Mouse (Mus musculus) mouse trophoblast stem cell (cell line): ENCODE results near the gene Tmem135.

Experiments
- in situ Hi-C, 2 experiments: fragments of 300-500 bp; cut with MseI, MboI; formaldehyde crosslinking; loops; 2 replicates in 1 of 2; 3 replicates in 1 of 2; pipeline ENCODE4 v1.15.1; 2025

The Tmem135 gene

DNA sequence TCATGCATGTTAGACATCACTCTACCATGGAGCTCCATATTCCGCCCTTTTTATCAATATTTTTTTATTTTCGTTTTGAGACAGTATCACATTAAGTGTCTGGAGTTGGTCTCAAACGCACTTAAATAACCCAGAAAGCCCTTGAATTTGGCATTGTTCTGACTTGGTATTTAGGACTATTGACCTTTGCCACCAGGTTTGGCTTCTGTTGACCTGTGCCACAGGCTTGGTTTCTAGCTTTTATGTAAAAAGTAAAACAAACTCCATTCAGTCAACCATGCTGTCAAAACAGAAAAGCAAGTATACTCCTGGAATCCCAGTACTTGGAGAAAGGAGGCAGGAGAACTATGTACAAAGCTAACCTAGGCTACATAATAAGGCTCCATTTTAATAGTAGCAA, 12.7 kb downstream of the Tmem135 start:
- in situ Hi-C loops, result loop anchor here in 1 of 2 experiments (10.0 kb wide), 1 partner anchor 226 kb away; no protein-coding TSS in a partner anchor

DNA sequence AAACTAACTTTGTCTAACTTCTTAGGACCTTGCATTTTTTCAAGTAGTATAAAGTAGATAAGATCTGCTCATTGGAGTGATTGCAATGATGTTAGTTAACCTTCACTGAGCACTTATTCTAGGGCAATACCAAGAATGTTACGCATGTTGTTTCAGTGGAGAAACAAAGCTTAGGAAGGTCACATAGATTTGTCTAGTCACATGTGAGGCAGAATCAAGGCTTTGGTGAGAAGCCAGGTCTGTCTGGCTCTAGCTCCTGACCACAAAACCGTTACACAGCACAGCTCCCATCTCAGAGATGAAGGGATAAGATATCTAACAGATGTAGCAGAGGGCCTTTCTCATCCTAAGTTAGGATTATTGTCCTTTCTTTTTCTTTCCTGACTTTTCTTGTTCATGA, 13.4 kb downstream of the Tmem135 start:
- in situ Hi-C loops, result loop anchor here in 1 of 2 experiments (10.0 kb wide), 1 partner anchor 226 kb away; no protein-coding TSS in a partner anchor

DNA sequence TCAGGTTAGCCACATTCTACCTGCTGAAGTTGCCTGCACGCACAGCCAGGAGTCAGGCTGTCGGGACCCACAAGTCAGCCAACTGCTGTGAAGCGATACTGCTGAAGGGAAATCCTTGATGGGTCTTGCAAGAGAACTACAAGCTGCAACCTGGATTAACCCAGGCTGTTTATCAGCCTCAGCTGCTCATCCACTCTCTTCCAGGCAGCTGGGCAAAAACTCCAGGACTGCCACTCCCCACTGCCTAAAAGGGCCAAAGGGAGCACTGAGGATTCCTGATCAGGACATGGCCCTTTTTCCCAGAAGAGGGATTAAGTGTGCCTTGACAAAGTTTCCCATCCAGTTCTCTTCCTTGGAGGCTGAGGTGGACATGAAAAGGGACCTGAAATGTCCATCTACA, 15.0 kb downstream of the Tmem135 start:
- in situ Hi-C loops, result no loop called here

DNA sequence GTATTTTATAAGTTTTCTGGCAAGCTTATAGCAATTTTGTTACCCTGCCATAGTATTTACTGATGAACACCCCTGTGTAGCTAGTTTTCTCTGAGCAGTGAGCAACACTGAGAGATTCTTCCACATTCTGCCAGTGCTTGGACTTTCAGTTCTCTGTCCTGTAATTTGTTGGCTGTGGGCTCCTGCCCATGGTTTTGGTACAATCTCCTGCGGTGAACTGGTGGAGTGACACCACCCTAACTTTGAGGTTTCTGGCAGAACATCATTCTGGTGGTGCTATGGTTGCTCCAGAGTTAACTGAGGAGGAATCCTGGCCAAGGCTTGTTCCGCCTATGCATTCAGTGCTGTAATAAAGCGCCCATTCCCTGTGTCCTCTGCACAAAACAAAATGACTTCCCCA, 21.1 kb downstream of the Tmem135 start:
- in situ Hi-C loops, result no loop called here

GRCm38 (mm10) chr7:89380935-89381705, 22.9 kb downstream of the Tmem135 start:
- in situ Hi-C loops, result no loop called here

- in situ Hi-C loops, result no loop called here
Measured at GRCm38 (mm10) chr7:89371623-89372295, 32.3 kb downstream of the Tmem135 start.

DNA sequence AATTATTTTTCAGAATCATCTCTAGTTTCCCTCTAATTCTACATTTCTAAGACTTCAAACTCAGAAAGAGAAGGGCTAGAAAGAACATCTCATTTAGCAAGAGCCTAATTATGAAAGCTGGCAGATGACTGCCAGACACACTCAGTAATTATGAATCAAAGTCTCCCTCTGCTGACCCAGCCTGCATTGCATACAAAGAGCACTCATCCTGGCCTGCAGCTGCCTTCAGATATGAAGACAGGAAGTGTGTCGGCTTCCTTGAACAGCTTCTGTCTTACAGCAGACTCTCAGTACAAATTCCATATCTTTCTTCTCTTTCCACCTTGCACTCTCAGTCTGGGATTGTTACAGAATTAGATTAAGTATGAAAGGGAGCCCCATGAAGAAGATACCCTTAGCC, 33.1 kb downstream of the Tmem135 start:
- in situ Hi-C loops, result no loop called here

- in situ Hi-C loops, result no loop called here
Measured at GRCm38 (mm10) chr7:89370086-89370485, 33.9 kb downstream of the Tmem135 start.

- in situ Hi-C loops, result no loop called here
Measured at GRCm38 (mm10) chr7:89367643-89368042, 36.4 kb downstream of the Tmem135 start.

GRCm38 (mm10) chr7:89365135-89365880, 38.7 kb downstream of the Tmem135 start:
- in situ Hi-C loops, result no loop called here

DNA sequence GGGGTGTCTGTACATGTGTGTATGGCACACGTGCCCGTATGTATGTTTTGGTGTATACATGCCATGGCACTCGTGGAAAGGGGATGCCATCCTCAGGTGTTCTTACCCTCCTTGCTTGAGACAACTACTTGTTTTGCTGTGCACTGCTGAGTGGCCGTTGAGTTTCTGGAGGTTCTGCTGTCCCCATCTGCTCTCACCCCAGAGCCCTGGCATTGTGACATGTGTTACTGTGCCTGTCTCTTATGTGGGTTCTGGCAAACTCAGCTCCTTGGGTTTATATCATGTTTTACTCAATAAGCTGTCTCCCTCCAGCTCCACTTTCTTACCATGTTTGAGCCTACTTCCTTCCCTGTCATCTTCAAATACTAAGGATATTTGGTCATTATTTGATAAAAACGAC, 40.0 kb downstream of the Tmem135 start:
- in situ Hi-C loops, result no loop called here

GRCm38 (mm10) chr7:89356307-89356706, 47.7 kb downstream of the Tmem135 start:
- in situ Hi-C loops, result no loop called here

- in situ Hi-C loops, result no loop called here
Measured at GRCm38 (mm10) chr7:89355519-89356255, 48.3 kb downstream of the Tmem135 start.

- in situ Hi-C loops, result no loop called here
Measured at GRCm38 (mm10) chr7:89342021-89342420, 62.0 kb downstream of the Tmem135 start.

- in situ Hi-C loops, result no loop called here
Measured at GRCm38 (mm10) chr7:89339808-89340207, 64.2 kb downstream of the Tmem135 start.

DNA sequence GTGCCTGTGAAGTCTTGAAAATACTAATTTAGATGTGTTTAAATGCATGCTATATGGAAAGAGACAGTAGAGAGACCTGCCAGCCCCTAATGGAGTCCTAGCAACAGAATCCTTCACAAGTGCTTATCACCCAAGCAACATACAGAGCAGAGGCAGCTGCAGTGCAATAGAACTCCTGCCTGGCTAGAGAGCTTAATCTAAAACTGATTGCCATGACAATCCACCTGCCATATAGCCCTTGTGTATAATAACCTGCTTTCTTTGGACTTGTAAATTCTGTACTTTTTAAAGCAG, 64.9 kb downstream of the Tmem135 start:
- in situ Hi-C loops, result no loop called here

- in situ Hi-C loops, result no loop called here
Measured at GRCm38 (mm10) chr7:89338350-89339141, 65.5 kb downstream of the Tmem135 start.

DNA sequence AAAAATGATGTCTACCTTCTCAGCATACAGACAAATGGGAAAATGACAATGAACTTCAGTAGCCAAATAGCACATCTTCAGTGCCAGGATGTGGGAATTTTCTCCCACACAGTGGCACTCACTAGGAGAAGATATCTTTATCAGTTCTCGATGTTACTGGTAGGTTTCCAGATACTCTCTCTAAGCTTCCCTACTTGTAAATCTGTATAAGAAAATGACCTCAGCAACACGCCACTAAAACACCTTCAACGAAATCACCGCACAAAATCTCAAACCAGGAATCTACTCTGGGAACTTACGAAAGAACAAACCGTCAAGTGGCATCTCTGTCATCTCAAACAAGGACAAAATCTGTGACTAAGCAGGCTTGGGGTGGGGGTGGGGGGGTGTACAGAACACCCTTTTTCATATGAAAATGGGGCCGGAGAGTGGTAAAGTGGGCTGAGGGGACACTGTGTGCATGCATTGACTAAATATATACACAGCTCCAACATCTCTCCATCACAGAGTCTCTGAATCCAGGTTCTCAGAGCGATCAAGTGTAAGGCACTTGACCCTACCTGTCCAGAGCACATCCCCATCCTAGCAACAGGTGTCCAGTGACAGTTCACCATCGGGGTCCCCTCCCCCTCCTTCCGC, 66.2 kb downstream of the Tmem135 start:
- in situ Hi-C loops, result no loop called here

DNA sequence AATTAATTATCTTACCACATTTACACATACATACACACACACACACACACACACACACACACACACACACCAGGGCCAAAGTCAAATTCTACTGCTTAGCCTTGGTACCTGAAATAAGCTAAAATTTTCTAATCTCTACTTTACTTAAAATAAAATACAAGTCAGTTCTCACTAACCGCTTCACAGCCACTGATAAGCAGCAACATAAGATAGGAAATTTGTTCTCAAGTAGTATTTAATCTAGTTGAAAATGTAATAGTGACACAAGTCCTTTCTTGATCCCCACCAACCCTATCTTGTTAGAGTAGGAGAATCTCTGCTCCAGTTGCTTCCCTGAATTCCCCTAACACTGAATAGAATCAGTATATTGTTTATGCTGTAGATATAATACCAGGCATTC, 67.6 kb downstream of the Tmem135 start:
- in situ Hi-C loops, result no loop called here

- in situ Hi-C loops, result no loop called here
Measured at GRCm38 (mm10) chr7:89335316-89335715, 68.7 kb downstream of the Tmem135 start.

GRCm38 (mm10) chr7:89329896-89330295, 74.1 kb downstream of the Tmem135 start:
- in situ Hi-C loops, result no loop called here
